Mouse (Mus musculus): ENCODE measurements at regions not wholly inside any gene's neighbourhood (a gene's known extent, or its start where the extent isn't known, plus 50 kb on each side); places are given as distances from the start of the nearest gene placed in this dataset.

DNA sequence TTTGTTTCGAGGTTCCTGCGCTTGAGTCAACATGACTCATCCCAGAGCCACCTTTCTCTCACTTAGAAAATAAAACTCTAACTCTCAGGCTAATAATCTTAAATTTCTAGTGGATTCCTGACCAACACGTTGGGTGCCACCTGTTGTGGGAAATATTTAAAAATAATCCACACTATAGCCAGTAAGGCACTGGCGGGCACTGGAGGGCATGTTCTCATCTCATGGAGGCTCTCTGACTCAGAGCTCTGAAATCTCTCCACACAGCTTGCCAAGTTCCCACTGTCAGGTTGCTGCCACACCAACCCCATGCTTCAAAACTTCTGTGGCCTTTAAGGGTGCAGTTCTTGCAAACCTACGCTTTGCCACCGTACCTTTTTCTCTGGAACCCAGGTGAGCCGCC, 644.8 kb downstream of the Slc22a22 start:
- TF ChIP-seq POLR2A (IDR thresholded peaks at IDR 0.05; ENCODE audit: borderline replicate concordance, extremely low read depth, low read depth, low read length) (no peak), CTCF (IDR thresholded peaks at IDR 0.05; ENCODE audit: insufficient read depth, low read length) (no peak)

Measured in lung, adult 2 months (tissue).